Mouse (Mus musculus) layer of hippocampus, adult 2 months (tissue): ENCODE measurements around the gene Eci2. TPM values are rescaled to one million over a fixed set of nuclear protein-coding genes. Genes with fewer than 3 reads are reported as not detected.
"Not testable (repeated sequence)": the region's sequence is repeated elsewhere in the genome, so short reads cannot be mapped to it uniquely, and the experiment has no call there.

Experiments
- DNase-seq, 2 experiments: peaks; one replicate each; pipeline ENCODE4 v3.0.0; 2022; ENCODE audit warnings: low spot score in 2 of 2
- H3K27ac ChIP-seq: fragments of 200-600 bp; 2 replicates; pipeline ENCODE4 v1.8.1; 2022
- H3K4me3 ChIP-seq: fragments of 200-600 bp; 2 replicates; pipeline ENCODE4 v1.8.1; 2022; ENCODE audit warnings: mild to moderate bottlenecking
- CTCF ChIP-seq: fragments of 200-600 bp; conservative IDR thresholded peaks from 2 replicates; pipeline ENCODE4 v1.8.1; 2022; ENCODE audit warnings: antibody characterized with exemption, mild to moderate bottlenecking, moderate library complexity
- long read RNA-seq, 2 experiments: library from polyadenylated mRNA; stranded (forward); transcript quantifications; one replicate each; pipeline ENCODE4 v2.0.0; 2021; ENCODE audit warnings: borderline mapping rate in 2 of 2
- total RNA-seq, 2 experiments: library from RNA; stranded (reverse); gene quantifications; 2 replicates each; pipeline ENCODE4 v1.2.3; 2021

The Eci2 gene
- 10 to 100 TPM; 46.8 to 51.7 TPM for total RNA-seq
- long read RNA-seq, experiment 1, transcript Eci2-211 (10 exons, 1,426 nt) = major isoform, 7 of 36 reads
- long read RNA-seq, experiment 1, partial matches to known transcripts = 4 of 36 reads
- long read RNA-seq, experiment 1, other reads (novel, unspliced or antisense) = 18 of 36 reads
- long read RNA-seq, experiment 2, transcript Eci2-211 (10 exons, 1,426 nt) = major isoform, 19 of 70 reads
- long read RNA-seq, experiment 2, transcript Eci2-201 (10 exons, 1,746 nt) = minor isoform, 11 of 70 reads
- long read RNA-seq, experiment 2, partial matches to known transcripts = 2 of 70 reads
- long read RNA-seq, experiment 2, other reads (novel, unspliced or antisense) = 34 of 70 reads

DNA sequence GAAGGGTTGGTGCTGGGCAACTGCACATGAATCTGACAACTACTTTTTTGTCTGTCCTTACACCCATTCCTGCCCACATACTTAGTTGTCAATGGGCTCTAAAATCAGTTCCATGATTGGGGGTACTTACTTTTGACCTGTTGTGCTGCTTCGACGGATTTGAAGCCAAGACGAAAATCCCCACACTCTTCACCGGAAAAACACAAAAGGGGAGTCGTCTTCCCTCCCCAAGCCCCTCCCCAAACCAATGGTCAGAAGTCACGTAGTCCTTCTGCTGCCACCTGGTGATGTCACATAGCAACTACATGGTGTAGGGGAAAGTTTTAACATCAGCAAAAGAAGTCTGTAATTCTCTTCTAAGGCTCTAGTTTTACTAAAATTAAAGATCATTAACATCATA is at the start of gene Eci2:
TSS of gene Eci2 (minus strand) at position 218 of the 400 bp plus-strand sequence.
- peak in 1 of 2 experiments; percentile 13 for DNase-seq
- peak; percentile 80 for TF ChIP-seq CTCF
- no peak within 1 kb of the TSS for H3K27ac ChIP-seq
- H3K4me3 ChIP-seq = peak within 1 kb of the TSS; percentile 39

DNA sequence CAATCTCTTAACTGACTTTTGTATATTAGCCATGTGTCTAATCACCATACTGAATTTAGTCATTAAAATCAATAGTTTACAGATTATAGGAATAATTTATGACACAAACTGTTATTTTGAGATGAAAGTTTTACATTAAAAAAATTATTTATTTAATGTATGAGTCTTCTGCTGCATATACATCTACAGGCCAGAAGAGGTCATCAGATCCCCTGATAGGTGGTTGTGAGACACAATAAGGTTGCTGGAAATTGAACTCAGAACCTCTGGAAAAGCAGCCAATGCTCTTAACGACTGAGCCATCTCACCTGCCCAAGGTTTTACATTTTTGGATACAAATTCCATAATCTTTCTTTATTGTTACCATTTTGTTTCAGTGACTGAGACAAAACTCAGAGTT is 48.0 kb upstream of the Eci2 start:
- H3K4me3 ChIP-seq = no peak overlapping the region
- DNase-seq = no peak
- TF ChIP-seq CTCF = peak; percentile 54
- H3K27ac ChIP-seq = no peak overlapping the region

DNA sequence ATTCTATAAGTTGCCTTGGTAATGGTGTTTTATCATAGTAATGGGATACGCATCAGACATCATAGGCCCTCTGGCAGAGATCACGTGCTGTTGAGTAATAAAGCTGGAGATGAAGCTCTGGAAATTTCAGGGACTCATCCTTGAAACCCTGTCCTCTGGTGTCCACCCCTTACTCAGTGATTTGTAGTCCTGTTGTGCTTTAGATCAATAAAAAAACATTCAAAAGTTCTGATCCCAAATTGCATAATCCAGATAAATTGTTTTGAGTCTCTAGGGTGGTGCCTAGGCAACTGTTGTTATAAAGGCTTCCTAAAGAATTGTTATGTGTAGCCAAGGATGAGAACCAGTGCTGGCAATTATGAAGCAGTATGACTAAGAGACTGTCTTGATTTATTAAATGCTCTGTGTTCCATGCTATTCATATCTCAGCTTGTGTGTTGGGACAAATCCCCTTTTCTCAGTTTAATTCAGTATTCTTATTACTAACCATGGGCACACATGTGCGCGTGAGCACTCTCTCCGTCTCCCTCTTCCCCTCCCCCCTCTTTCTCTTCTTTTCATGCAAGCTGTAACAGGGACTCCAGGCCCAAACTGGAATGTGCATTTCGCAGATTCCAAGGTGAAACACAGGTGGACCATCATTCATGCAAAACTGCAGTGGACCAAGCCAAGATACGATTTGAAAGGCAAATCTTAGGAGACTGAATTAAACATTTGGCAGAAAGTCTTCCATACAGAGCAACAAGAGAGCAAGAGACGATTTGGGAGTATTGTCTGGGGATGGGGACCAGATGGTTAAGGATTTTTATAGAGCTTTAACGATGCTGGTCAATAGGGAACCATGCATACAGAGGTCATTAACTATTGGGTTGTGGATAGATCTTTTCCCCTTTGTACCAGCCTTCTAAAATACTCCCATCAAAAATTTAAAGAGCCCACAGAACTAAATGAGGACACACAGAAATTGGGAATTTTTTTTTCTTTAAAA is 43.9 kb upstream of the Eci2 start:
- H3K27ac ChIP-seq = no peak overlapping the region
- no peak overlapping the region for H3K4me3 ChIP-seq
- no peak for TF ChIP-seq CTCF
- no peak for DNase-seq

DNA sequence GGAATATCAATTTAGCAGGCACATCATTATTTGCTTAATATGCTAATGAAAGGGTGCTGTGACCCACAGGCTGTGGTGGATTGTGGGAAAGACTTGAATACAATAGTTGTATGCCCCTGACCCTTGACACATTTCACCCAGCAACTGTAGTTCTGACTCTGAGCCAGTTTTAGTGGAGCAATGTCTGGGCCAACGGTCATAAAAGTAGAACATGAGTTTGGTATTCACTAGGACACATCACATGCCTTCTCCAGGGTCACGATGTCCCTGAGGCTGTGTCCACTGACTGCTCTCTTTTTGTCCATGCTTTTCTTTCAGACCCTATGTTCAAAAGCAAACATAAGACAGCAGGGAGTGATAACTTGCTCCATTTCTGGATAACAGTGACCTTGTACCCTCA is 40.2 kb upstream of the Eci2 start:
- H3K4me3 ChIP-seq = no peak overlapping the region
- DNase-seq = no peak
- TF ChIP-seq CTCF = no peak
- no peak overlapping the region for H3K27ac ChIP-seq

DNA sequence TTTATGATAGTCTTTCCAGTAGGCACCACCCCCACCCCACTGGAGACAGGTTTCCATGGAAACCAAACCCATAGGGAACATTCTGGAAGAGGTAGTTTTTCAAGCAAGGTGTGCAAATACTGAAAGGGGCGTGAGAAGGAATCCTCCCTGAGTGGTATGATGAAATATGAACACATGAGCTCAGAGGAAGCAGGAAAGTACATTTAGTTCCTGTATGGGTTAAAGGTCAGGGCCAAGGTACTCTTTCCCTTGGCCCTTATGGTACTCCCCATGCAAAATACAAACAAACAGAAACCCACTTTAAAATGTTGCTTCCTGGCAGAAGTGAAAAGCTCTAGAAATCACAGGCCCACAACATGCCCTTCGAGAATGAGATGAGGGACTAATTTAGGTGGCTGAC is 39.1 kb upstream of the Eci2 start:
- H3K27ac ChIP-seq = no peak overlapping the region
- no peak overlapping the region for H3K4me3 ChIP-seq
- TF ChIP-seq CTCF = no peak
- DNase-seq = no peak

DNA sequence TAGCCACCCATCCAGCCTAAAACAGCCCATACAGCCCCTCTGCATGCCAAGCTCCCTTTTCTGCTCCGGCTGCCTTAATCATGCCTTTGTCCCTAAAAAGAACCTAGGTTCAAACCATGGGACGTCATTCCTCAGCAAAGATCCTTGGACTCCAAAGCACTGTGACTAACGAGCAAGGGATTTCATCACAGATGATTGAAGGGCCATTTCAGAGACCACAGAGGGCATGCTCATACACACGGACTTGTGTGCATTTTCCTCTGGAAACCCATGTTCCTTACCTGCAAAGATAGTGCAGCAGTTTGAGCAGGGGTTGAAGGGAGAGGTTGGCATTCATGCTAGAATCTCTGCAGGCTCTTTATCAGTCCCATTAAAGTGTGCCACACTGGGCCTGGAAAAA is 37.5 kb upstream of the Eci2 start:
- no peak for TF ChIP-seq CTCF
- H3K27ac ChIP-seq = no peak overlapping the region
- no peak overlapping the region for H3K4me3 ChIP-seq
- DNase-seq = no peak

DNA sequence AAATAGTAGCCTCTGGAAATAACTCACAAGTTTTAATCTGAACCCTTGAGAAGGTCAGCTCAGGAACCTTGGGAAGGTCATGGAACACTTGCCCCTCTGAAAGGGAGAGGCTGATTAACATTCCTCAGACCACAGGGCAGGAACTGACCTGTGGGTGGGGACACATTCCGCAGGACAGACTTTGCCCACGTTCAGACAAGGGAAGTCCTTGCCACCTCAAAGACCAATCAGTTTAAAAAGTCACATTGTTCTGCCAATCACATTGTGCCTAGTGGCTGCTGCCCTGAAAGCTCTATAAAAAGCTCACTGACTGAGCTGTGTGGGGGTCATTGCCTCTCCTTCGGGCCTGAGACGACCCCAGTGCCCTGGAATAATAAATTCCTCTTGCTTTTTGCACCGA is 31.2 kb upstream of the Eci2 start:
- no peak overlapping the region for H3K27ac ChIP-seq

DNA sequence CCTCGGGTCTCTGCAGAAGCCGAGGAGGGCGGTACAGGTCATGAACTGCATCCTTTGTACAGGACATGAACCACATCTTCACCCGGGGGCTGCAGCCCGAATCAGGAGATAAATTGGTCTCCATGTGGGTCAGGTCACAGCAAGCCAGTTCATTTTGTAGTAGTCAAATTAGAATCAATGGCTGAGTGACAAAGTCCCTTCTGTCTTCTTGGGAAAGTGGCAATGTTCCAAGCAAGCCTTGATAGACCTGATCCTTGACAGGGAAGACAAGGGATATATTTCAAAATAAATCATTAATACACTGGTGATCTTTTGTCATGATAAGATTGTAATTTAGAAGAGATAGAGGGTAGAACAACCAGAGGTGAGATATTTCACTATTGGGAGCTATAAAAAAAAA is 9.6 kb upstream of the Eci2 start:
- no peak for DNase-seq
- no peak overlapping the region for H3K4me3 ChIP-seq
- H3K27ac ChIP-seq = no peak overlapping the region
- no peak for TF ChIP-seq CTCF

More for the DNA sequence above, 31.2 kb upstream of the Eci2 start:
- DNase-seq = no peak
- H3K4me3 ChIP-seq = no peak overlapping the region
- no peak for TF ChIP-seq CTCF

DNA sequence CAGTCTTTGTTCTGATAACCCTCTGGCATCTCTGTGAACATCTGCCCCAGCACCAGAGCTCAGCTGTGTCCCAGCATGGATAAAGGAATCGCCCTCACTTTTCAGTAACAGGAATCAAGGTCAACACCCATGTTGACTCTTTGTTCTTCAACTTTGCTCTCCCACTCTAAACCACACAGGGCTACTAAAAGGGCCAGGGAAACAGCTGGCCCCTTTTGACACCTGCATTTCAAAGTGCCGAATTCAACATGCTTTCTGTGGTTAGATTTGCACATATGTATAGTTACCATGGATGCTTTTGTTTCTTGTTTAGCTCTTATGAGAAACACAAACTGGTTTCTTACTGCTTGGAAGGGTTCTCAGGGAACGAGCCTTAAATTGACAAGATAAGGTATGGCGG is 8.8 kb upstream of the Eci2 start:
- Histone ChIP-seq H3K27ac (no peak overlapping the region), H3K4me3 (no peak overlapping the region)
- no peak for DNase-seq
- TF ChIP-seq CTCF = no peak

DNA sequence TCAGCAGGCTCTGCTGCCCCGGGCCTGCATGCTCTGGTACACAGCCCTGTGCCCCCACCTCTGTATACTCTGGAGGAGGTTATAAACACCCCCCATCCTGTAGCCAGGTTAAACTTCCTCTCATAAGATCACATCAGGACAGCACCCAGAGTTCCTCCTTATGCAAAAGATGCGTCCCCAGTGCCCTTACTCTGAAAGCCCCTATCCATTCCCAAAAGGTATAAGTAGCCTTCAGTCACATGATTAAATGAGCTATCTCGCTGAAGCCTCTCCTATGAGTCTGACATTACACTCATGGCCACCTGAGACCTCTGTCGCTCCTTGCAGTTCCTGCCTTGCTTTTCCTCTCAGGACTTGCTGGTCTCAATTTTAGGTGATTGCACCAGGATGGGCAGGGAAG is 6.7 kb upstream of the Eci2 start:
- Histone ChIP-seq H3K4me3 (no peak overlapping the region), H3K27ac (no peak overlapping the region)
- TF ChIP-seq CTCF = no peak
- no peak for DNase-seq

DNA sequence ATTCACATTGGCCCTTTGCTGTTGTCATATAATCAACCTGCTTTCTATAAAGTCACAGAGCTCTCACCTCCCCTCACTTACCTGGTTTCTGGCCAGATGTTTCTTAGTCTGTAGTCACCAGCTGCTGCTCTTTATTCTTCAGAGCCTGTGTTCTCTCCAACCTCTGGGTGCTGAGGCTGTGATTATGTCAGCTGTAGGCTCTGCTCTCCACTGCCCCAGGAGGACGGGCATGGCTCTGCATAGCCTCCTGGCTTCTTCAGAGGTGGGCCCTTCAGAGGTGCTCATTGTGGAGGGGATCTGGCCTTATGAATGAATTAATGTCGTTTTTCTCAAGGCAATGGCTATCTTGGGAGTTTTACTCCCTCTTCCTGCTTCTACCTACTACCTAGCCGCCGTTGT is 4.8 kb upstream of the Eci2 start:
- DNase-seq = no peak
- no peak overlapping the region for H3K27ac ChIP-seq
- peak; percentile 69 for TF ChIP-seq CTCF
- no peak overlapping the region for H3K4me3 ChIP-seq

DNA sequence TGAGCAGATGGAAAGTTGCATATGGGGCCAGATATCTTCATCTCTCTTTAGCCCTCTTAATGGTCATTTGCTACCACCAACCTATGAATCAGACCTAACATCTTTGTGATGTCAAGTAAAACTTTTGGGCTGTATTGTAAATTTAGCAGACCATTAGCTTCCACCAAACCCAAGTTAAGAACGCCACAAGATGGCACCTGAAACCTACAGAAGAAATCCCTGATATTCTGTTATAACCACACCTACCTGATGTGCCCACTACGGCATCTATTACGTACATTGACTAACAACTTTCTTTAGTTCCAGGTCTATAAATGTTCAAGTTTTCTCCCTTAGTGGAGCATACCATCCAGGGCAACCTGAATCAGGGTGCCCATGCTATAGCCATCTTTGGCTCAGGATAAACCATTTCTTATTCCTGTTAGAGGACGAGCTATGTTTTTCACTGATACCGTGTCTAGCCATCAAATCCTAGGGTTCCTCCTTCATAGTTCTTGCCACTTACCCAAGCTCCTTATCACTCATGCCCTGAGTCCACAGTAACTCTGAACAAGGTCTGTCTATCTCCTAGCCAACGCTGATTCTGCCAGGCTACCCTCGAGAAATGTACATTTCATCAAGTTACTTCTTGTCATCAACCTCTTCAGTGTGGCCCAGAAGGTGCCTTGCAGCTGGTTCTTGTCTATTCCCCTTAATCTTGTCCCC is 4.2 kb upstream of the Eci2 start:
- H3K4me3 ChIP-seq = no peak overlapping the region
- DNase-seq = peak in 1 of 2 experiments; percentile 41
- TF ChIP-seq CTCF = peak; percentile 75
- H3K27ac ChIP-seq = no peak overlapping the region

DNA sequence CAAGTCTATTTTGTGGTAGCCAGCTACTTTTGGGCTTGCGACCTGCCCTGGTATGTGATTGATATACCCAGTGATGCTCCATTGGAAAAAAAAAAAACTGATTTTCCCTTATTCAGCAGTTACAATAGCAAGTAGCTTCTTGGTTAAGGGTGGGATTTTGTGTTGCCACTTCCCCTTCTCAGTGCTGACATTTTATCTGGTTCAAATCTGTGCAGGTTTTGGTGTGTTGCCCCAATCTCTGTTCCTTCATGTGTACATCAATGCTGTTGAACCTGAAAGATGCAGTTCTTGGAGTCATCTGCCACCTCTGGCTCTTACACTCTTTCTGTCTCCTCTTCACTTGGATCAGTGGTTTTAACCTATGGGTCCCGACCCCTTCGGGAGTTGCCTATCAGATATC is 1.5 kb upstream of the Eci2 start:
- H3K4me3 ChIP-seq = no peak overlapping the region
- no peak for DNase-seq
- no peak overlapping the region for H3K27ac ChIP-seq
- no peak for TF ChIP-seq CTCF

DNA sequence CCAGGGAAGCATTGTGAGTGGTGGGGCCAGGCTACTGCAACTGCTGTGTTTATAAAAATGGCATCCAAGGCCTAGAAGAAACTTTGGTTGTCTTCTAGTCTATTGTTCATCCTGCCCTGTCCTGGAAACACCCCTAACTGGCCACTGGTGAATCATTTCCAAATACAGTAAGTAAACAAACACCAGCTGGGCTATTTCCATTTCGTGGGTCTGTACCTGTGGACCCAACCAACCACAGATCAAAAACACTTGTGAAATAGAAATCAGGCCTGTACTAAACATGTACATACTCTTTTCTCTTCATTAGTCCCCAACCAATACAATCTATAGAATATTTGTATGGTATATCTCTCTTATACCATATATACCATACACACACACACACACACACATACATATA is 3.5 kb downstream of the Eci2 start:
- H3K27ac ChIP-seq, H3K4me3 ChIP-seq, DNase-seq: not testable (repeated sequence)
